Mouse (Mus musculus) splenic B cell, adult 2 months (primary cell): ENCODE measurements around the gene E330009J07Rik.

Experiments
- DNase-seq: peaks from one replicate; pipeline ENCODE4 v3.0.0-alpha.2; 2011; ENCODE audit warnings: low read depth, low spot score
- H3K27me3 ChIP-seq: 2 replicates; pipeline ENCODE4 v1.6.1; 2012; ENCODE audit warnings: mild to moderate bottlenecking, low read length, moderate library complexity, mixed read lengths; ENCODE audit not compliant: control insufficient read depth, poor library complexity, insufficient read depth, severe bottlenecking
- H3K36me3 ChIP-seq: 2 replicates; pipeline ENCODE4 v1.6.1; 2012; ENCODE audit warnings: mild to moderate bottlenecking, low read length, moderate library complexity, mixed read lengths; ENCODE audit not compliant: control insufficient read depth, poor library complexity, insufficient read depth, severe bottlenecking

E330009J07Rik gene

DNA sequence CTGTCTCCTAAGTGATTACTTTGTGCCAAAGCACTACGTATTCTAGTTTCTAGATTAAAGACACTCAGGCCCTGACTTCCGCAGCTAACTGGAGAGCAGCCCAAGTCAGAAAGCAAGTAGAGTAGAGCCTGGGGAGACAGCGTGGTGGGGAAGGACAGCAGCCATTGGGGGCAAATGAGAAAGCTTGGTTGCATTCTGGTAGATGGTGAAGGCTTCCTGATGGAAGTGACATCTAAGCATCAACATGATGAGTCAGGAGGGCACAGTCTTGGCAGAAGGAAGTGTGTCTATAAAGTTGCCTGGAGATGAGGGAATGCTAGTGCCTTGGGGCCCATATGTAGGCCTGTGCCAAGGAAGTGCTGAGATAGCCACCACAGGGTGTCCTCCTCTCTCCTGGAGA lies 22.4 kb downstream of the E330009J07Rik start:
- H3K36me3 ChIP-seq, result 0 out of 2 replicates have a peak, but pooled peaks cover 2% of the 10 kb centered on the region
- H3K27me3 ChIP-seq, result no peaks in the 10 kb centered on the region
- DNase-seq, result no peak

- H3K36me3 ChIP-seq, result 0 out of 2 replicates have a peak, but pooled peaks cover 2% of the 10 kb centered on the region
- no peaks in the 10 kb centered on the region for H3K27me3 ChIP-seq
- DNase-seq, result no peak
These were observed 22.9 kb downstream of the E330009J07Rik start for GRCm38 (mm10) chr6:40413046-40413445.

DNA sequence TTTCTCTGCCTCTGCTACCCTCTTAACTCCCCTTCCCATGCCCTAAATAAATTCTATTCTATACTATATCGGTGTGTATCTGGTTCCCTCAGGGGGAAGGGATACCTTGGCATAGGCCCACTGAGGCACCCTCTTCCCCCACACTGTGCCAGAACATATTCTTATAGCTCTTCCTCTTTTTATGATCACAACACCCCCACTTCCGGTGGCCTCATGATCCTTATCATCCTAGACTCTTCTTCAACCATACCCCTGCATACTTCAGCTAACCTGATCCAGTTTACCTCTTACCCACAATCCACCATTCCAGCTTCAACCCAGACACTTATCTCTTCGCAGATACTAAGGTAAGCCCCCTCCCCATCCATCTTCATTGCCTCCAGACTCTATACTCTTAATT lies 24.9 kb downstream of the E330009J07Rik start:
- H3K27me3 ChIP-seq, result no peaks in the 10 kb centered on the region
- peaks cover 4% of the 10 kb centered on the region; the same call in 1 of the 2 replicates for H3K36me3 ChIP-seq
- no peak for DNase-seq

DNA sequence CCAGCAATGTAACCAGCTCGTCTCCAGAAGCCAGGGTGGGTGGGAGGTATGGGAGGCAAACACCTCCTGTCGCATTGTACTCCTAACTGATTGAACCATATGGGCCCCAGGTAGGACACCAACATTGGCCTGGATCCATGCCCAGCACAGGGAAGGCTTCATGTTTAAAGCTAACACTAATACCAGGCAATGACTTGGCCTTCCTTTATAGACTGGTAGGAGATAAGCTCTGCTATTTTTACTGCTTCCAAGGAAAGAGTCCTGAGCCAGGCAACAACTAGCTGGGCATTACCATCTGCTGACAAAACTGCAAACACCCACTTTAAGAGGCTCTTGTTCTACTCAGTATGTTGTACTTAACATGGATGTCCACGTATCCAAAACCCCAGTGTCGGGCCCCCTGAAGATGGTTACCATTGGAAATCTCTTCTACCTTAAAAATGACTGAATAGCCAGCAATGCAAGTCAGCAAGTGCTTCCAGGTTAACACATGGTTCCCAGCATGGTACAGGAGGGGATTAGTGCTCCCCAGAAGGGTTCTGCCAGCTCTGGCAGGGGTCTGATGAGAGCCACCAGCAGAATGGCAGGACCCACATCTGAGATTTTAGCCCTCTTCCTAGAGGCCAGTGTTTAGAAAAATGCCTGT lies 32.2 kb downstream of the E330009J07Rik start:
- Histone ChIP-seq H3K36me3 (peaks cover 6% of the 10 kb centered on the region; the same call in 1 of the 2 replicates), H3K27me3 (no peaks in the 10 kb centered on the region)
- no peak for DNase-seq

GRCm38 (mm10) chr6:40402031-40402430 lies 33.9 kb downstream of the E330009J07Rik start:
- peaks cover 4% of the 10 kb centered on the region; the same call in 1 of the 2 replicates for H3K36me3 ChIP-seq
- no peaks in the 10 kb centered on the region for H3K27me3 ChIP-seq
- no peak for DNase-seq

DNA sequence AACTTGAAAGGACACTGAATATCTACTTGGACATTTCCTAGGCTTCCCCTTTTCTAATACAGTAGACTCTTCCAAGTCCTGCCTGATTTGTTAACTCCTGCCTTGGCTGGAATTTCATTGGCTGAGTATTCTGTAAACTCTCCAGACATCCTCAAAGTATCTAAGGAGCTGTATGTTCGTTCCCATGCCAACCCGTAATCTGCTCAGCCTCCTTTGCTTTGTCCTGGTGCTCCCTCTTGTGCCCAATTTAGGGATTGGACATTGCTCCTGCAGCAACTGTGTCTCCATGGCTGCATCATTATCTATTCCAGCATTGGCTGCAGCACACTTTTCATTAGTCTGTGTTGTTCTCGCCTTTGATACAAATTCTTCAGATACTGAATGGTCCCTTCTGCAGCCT lies 42.7 kb downstream of the E330009J07Rik start:
- no peaks in the 10 kb centered on the region for H3K27me3 ChIP-seq
- DNase-seq, result peak; percentile 11

GRCm38 (mm10) chr6:40390975-40391374 lies 45.0 kb downstream of the E330009J07Rik start:
- peaks cover 7% of the 10 kb centered on the region; the same call in 1 of the 2 replicates for H3K36me3 ChIP-seq
- no peak for DNase-seq
- H3K27me3 ChIP-seq, result no peaks in the 10 kb centered on the region

More for the DNA sequence above, 42.7 kb downstream of the E330009J07Rik start:
- H3K36me3 ChIP-seq, result peaks cover 6% of the 10 kb centered on the region; the same call in 1 of the 2 replicates

GRCm38 (mm10) chr6:40388660-40389059 lies 47.3 kb downstream of the E330009J07Rik start:
- no peak for DNase-seq

GRCm38 (mm10) chr6:40385682-40386081 lies 50.3 kb downstream of the E330009J07Rik start:
- DNase-seq, result no peak
- Histone ChIP-seq H3K36me3 (peaks cover 4% of the 10 kb centered on the region; the same call in 1 of the 2 replicates), H3K27me3 (no peaks in the 10 kb centered on the region)

More at GRCm38 (mm10) chr6:40388660-40389059, 47.3 kb downstream of the E330009J07Rik start:
- Histone ChIP-seq H3K36me3 (peaks cover 7% of the 10 kb centered on the region; the same call in 1 of the 2 replicates), H3K27me3 (no peaks in the 10 kb centered on the region)

- Histone ChIP-seq H3K36me3 (peaks cover 2% of the 10 kb centered on the region; the same call in 1 of the 2 replicates), H3K27me3 (no peaks in the 10 kb centered on the region)
- no peak for DNase-seq
These were observed 54.0 kb downstream of the E330009J07Rik start for GRCm38 (mm10) chr6:40381908-40382307.

GRCm38 (mm10) chr6:40380181-40380580 lies 55.8 kb downstream of the E330009J07Rik start:
- H3K27me3 ChIP-seq, result no peaks in the 10 kb centered on the region

DNA sequence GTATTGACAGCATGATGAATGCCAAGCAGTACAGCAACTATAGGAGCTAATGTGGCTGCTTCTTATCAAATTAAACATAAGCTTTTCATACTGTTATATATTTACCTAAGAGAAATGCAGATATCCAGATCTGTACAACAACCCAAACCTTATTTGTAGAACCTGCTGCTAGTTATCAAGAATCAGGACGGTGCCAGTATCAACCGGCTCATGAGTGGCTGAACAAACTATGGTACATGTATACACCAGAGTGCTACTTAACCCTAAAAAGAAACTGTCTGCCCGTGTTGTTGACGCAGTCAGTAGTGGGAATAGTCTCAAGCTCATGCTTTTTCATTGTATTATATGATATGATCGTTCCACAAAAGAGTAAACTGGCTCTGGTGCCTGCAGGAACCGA lies 64.9 kb downstream of the E330009J07Rik start:
- no peaks in the 10 kb centered on the region for H3K36me3 ChIP-seq
- DNase-seq, result no peak
- H3K27me3 ChIP-seq, result no peaks in the 10 kb centered on the region

More at GRCm38 (mm10) chr6:40380181-40380580, 55.8 kb downstream of the E330009J07Rik start:
- peaks cover 2% of the 10 kb centered on the region; the same call in 1 of the 2 replicates for H3K36me3 ChIP-seq
- DNase-seq, result no peak

GRCm38 (mm10) chr6:40353360-40353759 lies 82.6 kb downstream of the E330009J07Rik start:
- peak; percentile 16 for DNase-seq
- H3K27me3 ChIP-seq, result no peaks in the 10 kb centered on the region
- H3K36me3 ChIP-seq, result peaks cover 8% of the 10 kb centered on the region; the same call in 1 of the 2 replicates
